Mouse (Mus musculus) midbrain, embryonic 13.5 days (tissue): ENCODE data around the gene Pgls. TPM values are rescaled to one million over a fixed set of nuclear protein-coding genes. Genes with fewer than 3 reads are reported as not detected.

Source experiments
- ATAC-seq: fragments of 200-750 bp; cut with Nextera tagmentation; 2 replicates; pipeline ENCODE4 v1.8.0; 2017; ENCODE audit warnings: mild to moderate bottlenecking, moderate TSS enrichment, moderate library complexity
- H3K27ac ChIP-seq: fragments of 300-500 bp; sonication (generic); 2 replicates; pipeline ENCODE4 v1.5.1; 2015; ENCODE audit warnings: inconsistent platforms, mild to moderate bottlenecking, moderate library complexity
- H3K27me3 ChIP-seq: fragments of 300-500 bp; sonication (generic); 2 replicates; pipeline ENCODE4 v1.6.1; 2015; ENCODE audit warnings: mild to moderate bottlenecking, inconsistent platforms
- H3K36me3 ChIP-seq: fragments of 300-500 bp; sonication (generic); 2 replicates; pipeline ENCODE4 v1.6.1; 2015; ENCODE audit warnings: mild to moderate bottlenecking, inconsistent platforms
- H3K4me1 ChIP-seq: fragments of 300-500 bp; sonication (generic); replicated peaks from 2 replicates; pipeline ENCODE4 v1.6.1; 2015; ENCODE audit warnings: inconsistent platforms
- H3K4me2 ChIP-seq: fragments of 300-500 bp; sonication (generic); replicated peaks from 2 replicates; pipeline ENCODE4 v1.6.1; 2015; ENCODE audit warnings: moderate library complexity, mild to moderate bottlenecking, inconsistent platforms
- H3K4me3 ChIP-seq: fragments of 300-500 bp; sonication (generic); replicated peaks from 2 replicates; pipeline ENCODE4 v1.5.1; 2015; ENCODE audit warnings: mild to moderate bottlenecking, inconsistent platforms
- H3K9ac ChIP-seq: fragments of 300-500 bp; sonication (generic); replicated peaks from 2 replicates; pipeline ENCODE4 v1.6.1; 2015; ENCODE audit warnings: mild to moderate bottlenecking, inconsistent platforms
- H3K9me3 ChIP-seq: fragments of 300-500 bp; sonication (generic); 2 replicates; pipeline ENCODE4 v1.6.1; 2016; ENCODE audit warnings: mild to moderate bottlenecking, inconsistent platforms
- WGBS: fragments of 180-500 bp; shearing (Covaris S2); methylation state at CpG from one replicate; pipeline ENCODE4 v1.1.7; 2015; 5-methylcytosine and 5-hydroxymethylcytosine counted together
- polyA plus RNA-seq: library from polyadenylated mRNA; unstranded; fragments of >200 nt; fragmentation: Nextera tagmentation; extraction: Ambion mirVana; gene quantifications from 2 replicates; pipeline ENCODE4 v1.2.1, GENCODE M21; 2015

Pgls gene
- polyA plus RNA-seq, 1 experiment from 2014 or later = 208 TPM

GRCm38 (mm10) chr8:71592374-71593170 lies 596 bp downstream of the Pgls start:
- ATAC-seq = peak; percentile 80
- Histone ChIP-seq H3K9ac (peak overlapping the region; percentile 96), H3K27me3 (no peaks in the 10 kb centered on the region), H3K36me3 (0 out of 2 replicates have a peak, but pooled peaks cover 13% of the 10 kb centered on the region), H3K4me3 (peak overlapping the region; percentile 75), H3K27ac (peak overlapping the region; percentile 98), H3K4me2 (peak overlapping the region; percentile 94), H3K4me1 (peaks cover 41% of the 10 kb centered on the region), H3K9me3 (no peaks in the 10 kb centered on the region)
- 3% methylated on average over 60 of the region's 60 CpGs for WGBS

GRCm38 (mm10) chr8:71593556-71594323 lies 1.8 kb downstream of the Pgls start:
- Histone ChIP-seq H3K4me1 (peaks cover 41% of the 10 kb centered on the region), H3K27ac (no peak overlapping the region), H3K9me3 (no peaks in the 10 kb centered on the region), H3K27me3 (no peaks in the 10 kb centered on the region), H3K9ac (peak overlapping the region; percentile 96; the same call in 1 of the 2 replicates), H3K4me2 (peak overlapping the region; percentile 94), H3K4me3 (peak overlapping the region; percentile 75; the same call in 1 of the 2 replicates), H3K36me3 (0 out of 2 replicates have a peak, but pooled peaks cover 8% of the 10 kb centered on the region)
- WGBS = 97% methylated on average over 8 of the region's 8 CpGs
- no peak for ATAC-seq

GRCm38 (mm10) chr8:71594324-71594722 lies 2.3 kb downstream of the Pgls start:
- Histone ChIP-seq H3K4me3 (no peak overlapping the region), H3K36me3 (0 out of 2 replicates have a peak, but pooled peaks cover 11% of the 10 kb centered on the region), H3K4me1 (peaks cover 41% of the 10 kb centered on the region), H3K9me3 (no peaks in the 10 kb centered on the region), H3K9ac (no peak overlapping the region), H3K4me2 (no peak overlapping the region), H3K27ac (no peak overlapping the region), H3K27me3 (no peaks in the 10 kb centered on the region; the same call in 1 of the 2 replicates)
- ATAC-seq = no peak
- 91% methylated on average over 4 of the region's 4 CpGs for WGBS

GRCm38 (mm10) chr8:71595862-71596261 lies 3.9 kb downstream of the Pgls start:
- Histone ChIP-seq H3K27ac (0 out of 2 replicates have a peak overlapping the region, but pooled peaks have one; percentile 20), H3K4me1 (peaks cover 34% of the 10 kb centered on the region), H3K4me3 (no peak overlapping the region), H3K9me3 (no peaks in the 10 kb centered on the region), H3K36me3 (peaks cover 20% of the 10 kb centered on the region), H3K4me2 (peak overlapping the region; percentile 25; the same call in 1 of the 2 replicates), H3K27me3 (peaks cover 14% of the 10 kb centered on the region), H3K9ac (no peak overlapping the region; the same call in 1 of the 2 replicates)
- ATAC-seq = peak; percentile 31
- WGBS = 3% methylated on average over 27 of the region's 27 CpGs

GRCm38 (mm10) chr8:71596384-71596783 lies 4.4 kb downstream of the Pgls start:
- H3K4me2 ChIP-seq = 0 out of 2 replicates have a peak overlapping the region, but pooled peaks have one; percentile 25
- H3K36me3 ChIP-seq = peaks cover 20% of the 10 kb centered on the region
- 65% methylated on average over 6 of the region's 6 CpGs for WGBS
- no peak for ATAC-seq
- no peaks in the 10 kb centered on the region for H3K9me3 ChIP-seq
- no peak overlapping the region for H3K4me3 ChIP-seq
- H3K27me3 ChIP-seq = peaks cover 19% of the 10 kb centered on the region
- H3K4me1 ChIP-seq = peaks cover 29% of the 10 kb centered on the region
- H3K9ac ChIP-seq = no peak overlapping the region
- H3K27ac ChIP-seq = no peak overlapping the region

GRCm38 (mm10) chr8:71596798-71597197 lies 4.8 kb downstream of the Pgls start:
- H3K9ac ChIP-seq = no peak overlapping the region
- 84% methylated on average over 4 of the region's 4 CpGs for WGBS
- ATAC-seq = no peak

GRCm38 (mm10) chr8:71597451-71597850 lies 5.5 kb downstream of the Pgls start, which contains the start of gene Fam129c:
Gene Fam129c (plus strand): TSS chr8:71597648.
- Histone ChIP-seq H3K9me3 (no peaks in the 10 kb centered on the region), H3K36me3 (peaks cover 20% of the 10 kb centered on the region), H3K9ac (no peak within 1 kb of the TSS), H3K4me3 (no peak within 1 kb of the TSS), H3K27me3 (peaks cover 30% of the 10 kb centered on the region), H3K4me2 (no peak within 1 kb of the TSS), H3K27ac (no peak within 1 kb of the TSS), H3K4me1 (peaks cover 34% of the 10 kb centered on the region)
- ATAC-seq = no peak
- WGBS = 83% methylated on average over 3 of the region's 3 CpGs

More at GRCm38 (mm10) chr8:71596798-71597197, 4.8 kb downstream of the Pgls start:
- Histone ChIP-seq H3K4me2 (no peak overlapping the region), H3K4me3 (no peak overlapping the region), H3K36me3 (peaks cover 20% of the 10 kb centered on the region), H3K4me1 (peaks cover 28% of the 10 kb centered on the region), H3K27me3 (peaks cover 24% of the 10 kb centered on the region), H3K9me3 (no peaks in the 10 kb centered on the region), H3K27ac (no peak overlapping the region)

GRCm38 (mm10) chr8:71598375-71598774 lies 6.4 kb downstream of the Pgls start:
- no peak overlapping the region for H3K27ac ChIP-seq
- H3K27me3 ChIP-seq = peaks cover 39% of the 10 kb centered on the region
- H3K4me2 ChIP-seq = no peak overlapping the region
- no peak overlapping the region for H3K9ac ChIP-seq
- H3K36me3 ChIP-seq = peaks cover 20% of the 10 kb centered on the region
- no peaks in the 10 kb centered on the region for H3K9me3 ChIP-seq
- no peak overlapping the region for H3K4me3 ChIP-seq
- H3K4me1 ChIP-seq = peaks cover 34% of the 10 kb centered on the region
- no peak for ATAC-seq

- H3K27me3 ChIP-seq = peaks cover 44% of the 10 kb centered on the region
- ATAC-seq = no peak
Measured at GRCm38 (mm10) chr8:71598841-71599240, 6.9 kb downstream of the Pgls start.

GRCm38 (mm10) chr8:71601939-71602665 lies 10.1 kb downstream of the Pgls start:
- peak; percentile 55 for ATAC-seq
- no peak overlapping the region for H3K27ac ChIP-seq
- peak overlapping the region; percentile 57 for H3K9ac ChIP-seq
- peaks cover 18% of the 10 kb centered on the region for H3K4me1 ChIP-seq
- 3% methylated on average over 63 of the region's 65 CpGs for WGBS
- H3K4me3 ChIP-seq = peak overlapping the region; percentile 35
- no peaks in the 10 kb centered on the region for H3K9me3 ChIP-seq
- H3K27me3 ChIP-seq = peaks cover 54% of the 10 kb centered on the region
- H3K36me3 ChIP-seq = peaks cover 12% of the 10 kb centered on the region
- peak overlapping the region; percentile 52 for H3K4me2 ChIP-seq

More at GRCm38 (mm10) chr8:71598841-71599240, 6.9 kb downstream of the Pgls start:
- Histone ChIP-seq H3K4me1 (peaks cover 32% of the 10 kb centered on the region), H3K4me2 (no peak overlapping the region), H3K27ac (no peak overlapping the region), H3K9me3 (no peaks in the 10 kb centered on the region), H3K9ac (no peak overlapping the region), H3K36me3 (peaks cover 20% of the 10 kb centered on the region), H3K4me3 (no peak overlapping the region)
- 92% methylated on average over 5 of the region's 5 CpGs for WGBS

- peak overlapping the region; percentile 57 for H3K9ac ChIP-seq
- H3K27ac ChIP-seq = no peak overlapping the region
- peak; percentile 70 for ATAC-seq
- H3K4me1 ChIP-seq = peaks cover 18% of the 10 kb centered on the region
- H3K4me3 ChIP-seq = peak overlapping the region; percentile 35
- H3K27me3 ChIP-seq = peaks cover 54% of the 10 kb centered on the region
- peaks cover 12% of the 10 kb centered on the region for H3K36me3 ChIP-seq
- under 1% methylated on average over 32 of the region's 32 CpGs for WGBS
- H3K4me2 ChIP-seq = peak overlapping the region; percentile 52
- no peaks in the 10 kb centered on the region for H3K9me3 ChIP-seq
Measured at GRCm38 (mm10) chr8:71602666-71603334, 10.8 kb downstream of the Pgls start.
